Comparison of ENCODE assay signal across 30 mouse cellular contexts in genomic region chr14:80014966-80015365, GRCm38 (mm10). TPM values are rescaled to one million over a fixed set of nuclear protein-coding genes. Genes with fewer than 3 reads are reported as not detected.
A peak's percentile ranks its signal among the peaks of the same experiment; 100 is the strongest.
DNase-seq lines count a peak whose midpoint lies in the region; ATAC-seq lines count a peak whose summit lies in the region.
"Had no signal": no experiment of that assay in that cellular context is flagged by ENCODE, and none has a peak within 500 bp of the region (broad histone marks: within the 10 kb centered on the region; RNA-seq: fewer than 3 reads in every experiment).

No protein-coding gene starts in this region.

- ATAC-seq in hindbrain, embryonic 15.5 days (ENCODE audit: low FRiP score, low read depth) = 0 out of 2 replicates have a peak, but pooled peaks have one; percentile 30
- ATAC-seq in midbrain, embryonic 13.5 days = peak; percentile 48; the same call in 1 of the 2 replicates
- no peak for ATAC-seq in midbrain, embryonic 11.5 days (ENCODE audit: low FRiP score)
- ATAC-seq in forebrain, embryonic 14.5 days = peak; percentile 52; the same call in 1 of the 2 replicates
- ATAC-seq: intestine, embryonic 16.5 days had no signal

- no peaks in the 10 kb centered on the region for H3K36me3 ChIP-seq in hindbrain, embryonic 15.5 days
- H3K36me3 ChIP-seq in hindbrain, embryonic 10.5 days = no peaks in the 10 kb centered on the region
- H3K36me3 ChIP-seq in midbrain, embryonic 13.5 days = no peaks in the 10 kb centered on the region
- H3K36me3 ChIP-seq in midbrain, embryonic 11.5 days (ENCODE audit: control insufficient read depth, insufficient read depth, low read length) = no peaks in the 10 kb centered on the region
- no peaks in the 10 kb centered on the region for H3K36me3 ChIP-seq in forebrain, embryonic 14.5 days (ENCODE audit: control insufficient read depth, insufficient read depth, low read length)
- H3K36me3 ChIP-seq: embryonic facial prominence, embryonic 15.5 days; G1E; limb, embryonic 12.5 days; liver, embryonic 15.5 days; neural tube, embryonic 15.5 days had no signal

- peaks cover 11% of the 10 kb centered on the region; the same call in 1 of the 2 replicates for H3K4me1 ChIP-seq in hindbrain, embryonic 15.5 days (replicated peaks)
- peaks cover 21% of the 10 kb centered on the region for H3K4me1 ChIP-seq in hindbrain, embryonic 10.5 days (replicated peaks)
- peaks cover 24% of the 10 kb centered on the region; the same call in 1 of the 2 replicates for H3K4me1 ChIP-seq in midbrain, embryonic 13.5 days (replicated peaks)
- 0 out of 2 replicates have a peak, but pooled peaks cover 3% of the 10 kb centered on the region for H3K4me1 ChIP-seq in midbrain, embryonic 11.5 days (ENCODE audit: control insufficient read depth, insufficient read depth, low read length)
- peaks cover 12% of the 10 kb centered on the region for H3K4me1 ChIP-seq in forebrain, embryonic 14.5 days (ENCODE audit: control insufficient read depth, insufficient read depth, low read length)
- H3K4me1 ChIP-seq: embryonic facial prominence, embryonic 15.5 days; liver, embryonic 15.5 days had no signal

- no peaks in the 10 kb centered on the region for H3K27me3 ChIP-seq in hindbrain, embryonic 15.5 days
- no peaks in the 10 kb centered on the region for H3K27me3 ChIP-seq in hindbrain, embryonic 10.5 days (ENCODE audit: insufficient read depth, poor library complexity, severe bottlenecking)
- no peaks in the 10 kb centered on the region for H3K27me3 ChIP-seq in midbrain, embryonic 13.5 days
- H3K27me3 ChIP-seq in midbrain, embryonic 11.5 days (ENCODE audit: control insufficient read depth, insufficient read depth, low read length) = no peaks in the 10 kb centered on the region
- no peaks in the 10 kb centered on the region for H3K27me3 ChIP-seq in forebrain, embryonic 14.5 days (replicated peaks; ENCODE audit: control insufficient read depth, insufficient read depth, low read length)
- H3K27me3 ChIP-seq: embryonic facial prominence, embryonic 15.5 days; limb, embryonic 12.5 days; liver, embryonic 15.5 days; neural tube, embryonic 15.5 days had no signal

- H3K4me3 ChIP-seq in hindbrain, embryonic 15.5 days = no peak overlapping the region
- no peak overlapping the region for H3K4me3 ChIP-seq in hindbrain, embryonic 10.5 days
- H3K4me3 ChIP-seq in midbrain, embryonic 13.5 days (replicated peaks) = no peak overlapping the region
- H3K4me3 ChIP-seq in midbrain, embryonic 11.5 days (ENCODE audit: low read depth, low read length) = no peak overlapping the region
- no peak overlapping the region for H3K4me3 ChIP-seq in forebrain, embryonic 14.5 days (ENCODE audit: low read depth, low read length)
- H3K4me3 ChIP-seq: embryonic facial prominence, embryonic 15.5 days; limb, embryonic 12.5 days; liver, embryonic 15.5 days; neural tube, embryonic 15.5 days had no signal

- no peak overlapping the region for H3K4me2 ChIP-seq in hindbrain, embryonic 15.5 days
- H3K4me2 ChIP-seq in midbrain, embryonic 13.5 days (replicated peaks) = no peak overlapping the region
- no peak overlapping the region for H3K4me2 ChIP-seq in midbrain, embryonic 11.5 days
- no peak overlapping the region for H3K4me2 ChIP-seq in forebrain, embryonic 14.5 days (ENCODE audit: low read length)
- H3K4me2 ChIP-seq: embryonic facial prominence, embryonic 15.5 days; heart, embryonic 11.5 days; hindbrain, embryonic 14.5 days; limb, embryonic 12.5 days; liver, embryonic 15.5 days; lung, embryonic 14.5 days; neural tube, embryonic 15.5 days had no signal

- no peak overlapping the region; the same call in 1 of the 2 replicates for H3K27ac ChIP-seq in hindbrain, embryonic 15.5 days (replicated peaks)
- H3K27ac ChIP-seq in hindbrain, embryonic 10.5 days = no peak overlapping the region
- H3K27ac ChIP-seq in midbrain, embryonic 13.5 days = no peak overlapping the region
- no peak overlapping the region for H3K27ac ChIP-seq in midbrain, embryonic 11.5 days (ENCODE audit: low read depth, low read length)
- 0 out of 2 replicates have a peak overlapping the region, but pooled peaks have one; percentile 35 for H3K27ac ChIP-seq in forebrain, embryonic 14.5 days (ENCODE audit: low read depth, low read length)
- H3K27ac ChIP-seq: embryonic facial prominence, embryonic 15.5 days; hindbrain, embryonic 14.5 days; liver, embryonic 15.5 days; neural tube, embryonic 15.5 days had no signal

- WGBS in hindbrain, embryonic 15.5 days = 23% methylated on average over 6 of the region's 6 CpGs
- 40% methylated on average over 6 of the region's 6 CpGs for WGBS in hindbrain, embryonic 10.5 days
- WGBS in midbrain, embryonic 13.5 days = 10% methylated on average over 6 of the region's 6 CpGs
- 8% methylated on average over 6 of the region's 6 CpGs for WGBS in midbrain, embryonic 11.5 days
- WGBS in forebrain, embryonic 14.5 days = 3% methylated on average over 6 of the region's 6 CpGs

- no peak for DNase-seq in hindbrain, embryonic 10.5 days (ENCODE audit: low spot score)
- no peak for DNase-seq in midbrain, embryonic 11.5 days (ENCODE audit: low spot score, missing footprints)
- DNase-seq in forebrain, embryonic 14.5 days (ENCODE audit: low spot score) = peak; percentile 40
- no peak for DNase-seq in thymus, postnatal 0 days (ENCODE audit: low spot score)
- no peak for DNase-seq in adrenal gland, postnatal 10 days
- DNase-seq: adrenal gland, postnatal 25 days; cerebellum, adult 18-20 months; cerebellum, postnatal 10 days; gastrocnemius, postnatal 25 days; heart, adult 11 months; heart, postnatal 36 days; kidney, adult 9 months; kidney, postnatal 10 days; lung, postnatal 14 days; retina, postnatal 1 day; right cerebral cortex, postnatal 14 days; thymus, postnatal 25 days had no signal

- no peaks in the 10 kb centered on the region for H3K9me3 ChIP-seq in hindbrain, embryonic 15.5 days
- no peaks in the 10 kb centered on the region for H3K9me3 ChIP-seq in hindbrain, embryonic 10.5 days
- no peaks in the 10 kb centered on the region; the same call in 1 of the 2 replicates for H3K9me3 ChIP-seq in midbrain, embryonic 13.5 days
- no peaks in the 10 kb centered on the region for H3K9me3 ChIP-seq in midbrain, embryonic 11.5 days (ENCODE audit: control insufficient read depth, low read length)
- H3K9me3 ChIP-seq in forebrain, embryonic 14.5 days (replicated peaks; ENCODE audit: control insufficient read depth, low read length) = no peaks in the 10 kb centered on the region
- H3K9me3 ChIP-seq: embryonic facial prominence, embryonic 15.5 days; limb, embryonic 12.5 days; liver, embryonic 15.5 days; neural tube, embryonic 15.5 days had no signal

- no peak overlapping the region for H3K9ac ChIP-seq in hindbrain, embryonic 15.5 days
- no peak overlapping the region for H3K9ac ChIP-seq in midbrain, embryonic 13.5 days (replicated peaks)
- H3K9ac ChIP-seq in midbrain, embryonic 11.5 days (ENCODE audit: low read length) = no peak overlapping the region
- H3K9ac ChIP-seq in forebrain, embryonic 14.5 days (ENCODE audit: low read length) = no peak overlapping the region
- H3K9ac ChIP-seq: embryonic facial prominence, embryonic 15.5 days; hindbrain, embryonic 14.5 days; limb, embryonic 12.5 days; liver, embryonic 15.5 days; lung, embryonic 14.5 days; neural tube, embryonic 15.5 days had no signal

RNA-seq across cellular contexts. Expression of gene Olfm4, which starts 31.1 kb away (rescaled TPM):
- 0.93 and 1.1 TPM in 2 replicates for polyA plus RNA-seq in hindbrain, embryonic 15.5 days (2015; fragmentation: Nextera tagmentation; extraction: Ambion mirVana)
- 0.38 and 0.39 TPM in 2 replicates for polyA plus RNA-seq in hindbrain, embryonic 10.5 days (2016; fragmentation: Nextera tagmentation; extraction: Ambion mirVana)
- 0.66 and 0.96 TPM in 2 replicates for polyA plus RNA-seq in midbrain, embryonic 13.5 days (2015; fragmentation: Nextera tagmentation; extraction: Ambion mirVana)
- polyA plus RNA-seq in midbrain, embryonic 11.5 days (2014; fragmentation: Nextera tagmentation; extraction: Ambion mirVana) = 0.33 and 0.46 TPM in 2 replicates
- 1.3 and 2.1 TPM in 2 replicates for polyA plus RNA-seq in forebrain, embryonic 14.5 days (2014; fragmentation: Nextera tagmentation; extraction: Ambion mirVana)
- 7.1 and 7.6 TPM in 2 replicates for polyA plus RNA-seq in thymus, postnatal 0 days (2015; fragmentation: Nextera tagmentation; extraction: Ambion mirVana)
- 1 to 10 TPM; 1.8 to 2.0 TPM for total RNA-seq in adrenal gland, postnatal 10 days (2021)
- total RNA-seq: adrenal gland, postnatal 25 days; gastrocnemius, adult 18-20 months; gastrocnemius, postnatal 25 days; heart, postnatal 36 days had no signal
- polyA plus RNA-seq: G1E; liver, adult 2 months had no signal
